Mouse (Mus musculus) kidney, postnatal 36 days (tissue): ENCODE data around the gene Bhmt.
"Not testable (repeated sequence)": the region's sequence is repeated elsewhere in the genome, so short reads cannot be mapped to it uniquely, and the experiment has no call there.

Experiments used
- DNase-seq, 2 experiments: peaks; one replicate each; pipeline ENCODE4 v3.0.0; 2021 to 2022; ENCODE audit warnings: mixed read lengths in 2 of 2

Bhmt gene

GRCm38 (mm10) chr13:93607701-93608100 is 30.1 kb downstream of the Bhmt start:
- no peak for DNase-seq

- peak; percentile 87 to 88 for DNase-seq
These were observed 30.7 kb downstream of the Bhmt start for GRCm38 (mm10) chr13:93606868-93607578.

DNA sequence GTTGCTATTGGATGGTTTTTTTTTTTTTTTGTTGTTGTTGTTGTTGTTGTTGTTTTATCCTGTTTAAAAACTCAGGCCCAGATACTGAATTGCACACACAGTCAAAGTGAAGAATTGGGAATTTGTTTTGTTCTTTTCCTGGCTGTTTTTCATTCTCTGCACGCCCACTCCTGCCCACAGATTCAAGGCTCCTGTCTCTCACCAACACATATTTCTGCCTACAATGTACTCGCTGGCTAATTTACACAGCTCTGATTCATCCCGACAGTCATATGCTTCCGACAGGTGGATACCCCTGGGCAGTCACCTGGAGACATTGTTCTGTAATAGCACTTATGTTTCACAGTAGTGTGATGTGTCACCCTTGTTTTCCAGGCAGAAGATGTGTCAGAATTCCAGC is 33.1 kb downstream of the Bhmt start:
- no peak for DNase-seq

- DNase-seq: no peak
These were observed 36.2 kb downstream of the Bhmt start for GRCm38 (mm10) chr13:93601527-93601926.

DNA sequence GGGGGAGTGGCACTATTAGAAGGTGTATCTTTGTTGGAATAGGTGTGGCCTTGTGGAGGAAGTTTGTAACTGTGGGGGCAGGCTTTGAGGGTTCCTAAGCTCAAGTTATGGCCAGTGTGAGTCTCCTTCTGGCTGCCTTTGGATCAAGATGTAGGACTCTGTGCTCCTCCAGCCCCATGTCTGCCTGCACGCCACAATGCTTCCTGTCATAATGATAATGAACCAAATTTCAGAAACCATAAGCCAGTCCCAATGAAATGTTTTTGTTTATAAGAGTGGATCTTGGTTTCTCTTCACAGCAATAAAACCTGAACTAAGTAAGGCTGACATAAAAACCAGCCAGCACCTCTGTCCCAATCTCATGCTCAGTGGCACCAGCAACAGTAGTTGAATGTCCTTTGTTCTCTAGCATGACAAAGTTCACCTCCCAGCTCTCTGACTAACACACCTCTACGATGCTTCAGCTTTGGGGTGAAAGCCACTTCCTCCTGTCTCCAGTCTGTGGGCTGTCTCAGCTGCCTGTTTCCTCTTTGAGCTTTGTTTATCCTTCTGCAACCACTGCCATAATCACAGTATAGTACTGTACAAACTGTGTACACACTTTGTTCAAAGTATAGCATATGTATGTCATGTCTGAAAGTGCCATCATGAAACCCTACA is 44.6 kb downstream of the Bhmt start:
- no peak for DNase-seq

GRCm38 (mm10) chr13:93582526-93582925 is 55.2 kb downstream of the Bhmt start:
- DNase-seq: not testable (repeated sequence)

GRCm38 (mm10) chr13:93580431-93580830 is 57.3 kb downstream of the Bhmt start:
- DNase-seq: no peak

DNA sequence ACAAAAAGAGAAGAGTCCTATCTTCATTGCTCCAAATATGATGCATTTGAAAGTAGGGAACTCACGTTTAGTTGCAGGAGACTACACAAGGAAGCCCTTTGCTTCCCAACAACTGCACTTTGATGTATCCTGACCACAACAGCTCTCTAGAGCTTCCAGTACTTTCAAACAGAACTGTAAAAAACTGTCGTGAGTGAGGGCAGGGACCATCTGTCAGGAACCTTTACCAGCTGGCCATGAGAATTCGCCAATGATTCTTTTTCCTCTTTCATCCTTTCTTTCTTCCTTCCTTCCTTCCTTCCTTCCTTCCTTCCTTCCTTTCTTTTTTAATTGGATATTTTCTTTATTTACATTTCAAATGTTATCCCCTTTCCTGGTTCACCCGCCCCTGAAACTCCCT is 68.1 kb downstream of the Bhmt start:
- no peak for DNase-seq
